ENCODE assay signal across 19 mouse cellular contexts in genomic region chr2:76885855-76886254, GRCm38 (mm10).
"Had no signal": no experiment of that assay in that cellular context is flagged by ENCODE, and none has a peak within 500 bp of the region (broad histone marks: within the 10 kb centered on the region; RNA-seq: fewer than 3 reads in every experiment).

No protein-coding gene starts in this region.

- DNase-seq: kidney, postnatal 25 days; layer of hippocampus, adult 9-11 months; liver; lung, adult 18-20 months; lung, postnatal 10 days; lung, postnatal 36 days; thymus, adult 18-20 months; thymus, postnatal 36 days had no signal

- H3K27ac ChIP-seq: kidney, postnatal 0 days; layer of hippocampus, adult 2 months; limb, embryonic 10.5 days; limb, embryonic 13.5 days; liver, embryonic 12.5 days; liver, embryonic 15.5 days; lung, embryonic 15.5 days; midbrain, embryonic 10.5 days; midbrain, embryonic 13.5 days had no signal

- H3K4me3 ChIP-seq: layer of hippocampus, adult 2 months; limb, embryonic 10.5 days; limb, embryonic 13.5 days; liver, embryonic 12.5 days; liver, embryonic 15.5 days; lung, embryonic 15.5 days; megakaryocyte, embryonic 14.5 days; midbrain, embryonic 10.5 days; midbrain, embryonic 13.5 days had no signal

- H3K9me3 ChIP-seq: limb, embryonic 10.5 days; limb, embryonic 13.5 days; liver, embryonic 12.5 days; liver, embryonic 15.5 days; lung, embryonic 15.5 days; midbrain, embryonic 10.5 days; midbrain, embryonic 13.5 days had no signal

- H3K4me1 ChIP-seq: limb, embryonic 10.5 days; limb, embryonic 13.5 days; liver, embryonic 12.5 days; liver, embryonic 15.5 days; lung, embryonic 15.5 days; megakaryocyte, embryonic 14.5 days; midbrain, embryonic 10.5 days; midbrain, embryonic 13.5 days had no signal

- ATAC-seq: liver, embryonic 12.5 days; midbrain, embryonic 13.5 days; midbrain, embryonic 16.5 days had no signal

- H3K4me2 ChIP-seq: limb, embryonic 13.5 days; liver, embryonic 12.5 days; liver, embryonic 15.5 days; lung, embryonic 15.5 days; midbrain, embryonic 13.5 days had no signal

- H3K9ac ChIP-seq: limb, embryonic 13.5 days; liver, embryonic 12.5 days; liver, embryonic 15.5 days; lung, embryonic 15.5 days; midbrain, embryonic 13.5 days had no signal

- H3K36me3 ChIP-seq: limb, embryonic 10.5 days; limb, embryonic 13.5 days; liver, embryonic 12.5 days; liver, embryonic 15.5 days; lung, embryonic 15.5 days; midbrain, embryonic 10.5 days; midbrain, embryonic 13.5 days had no signal

- H3K27me3 ChIP-seq: limb, embryonic 13.5 days; liver, embryonic 12.5 days; liver, embryonic 15.5 days; lung, embryonic 15.5 days; megakaryocyte, embryonic 14.5 days; midbrain, embryonic 13.5 days had no signal
